Mouse (Mus musculus): Measurements from ENCODE around the gene Selenok.
A peak's percentile ranks its signal among the peaks of the same experiment; 100 is the strongest.

The Selenok gene

GRCm38 (mm10) chr14:29994976-29995375, 26.9 kb downstream of the Selenok start:
- DNase-seq (ENCODE audit: low read depth, low spot score), result no peak

- no peak for DNase-seq (ENCODE audit: low read depth, low spot score)
Observed at GRCm38 (mm10) chr14:29996000-29996751, 28.1 kb downstream of the Selenok start.

GRCm38 (mm10) chr14:29997345-29997744, 29.2 kb downstream of the Selenok start:
- no peak for DNase-seq (ENCODE audit: low read depth, low spot score)

GRCm38 (mm10) chr14:29998747-29999474, 30.8 kb downstream of the Selenok start:
- no peak for DNase-seq (ENCODE audit: low read depth, low spot score)

- DNase-seq (ENCODE audit: low read depth, low spot score), result no peak
Observed at GRCm38 (mm10) chr14:29999475-29999811, 31.3 kb downstream of the Selenok start.

- DNase-seq (ENCODE audit: low read depth, low spot score), result peak; percentile 13
Observed at GRCm38 (mm10) chr14:30008733-30009575, 40.8 kb downstream of the Selenok start, which contains the start of the genes Il17rb and Chdh. Gene Il17rb (minus strand): TSS chr14:30008896. Gene Chdh (plus strand): TSS chr14:30009023.

- DNase-seq (ENCODE audit: low read depth, low spot score), result no peak
Observed at GRCm38 (mm10) chr14:30009864-30010560, 41.9 kb downstream of the Selenok start.

- no peak for DNase-seq (ENCODE audit: low read depth, low spot score)
Observed at GRCm38 (mm10) chr14:30011886-30012560, 43.9 kb downstream of the Selenok start.

GRCm38 (mm10) chr14:30014487-30014886, 46.4 kb downstream of the Selenok start:
- no peak for DNase-seq (ENCODE audit: low read depth, low spot score)

- no peak for DNase-seq (ENCODE audit: low read depth, low spot score)
Observed at GRCm38 (mm10) chr14:30015008-30015407, 46.9 kb downstream of the Selenok start.

GRCm38 (mm10) chr14:30016666-30017065, 48.6 kb downstream of the Selenok start:
- DNase-seq (ENCODE audit: low read depth, low spot score), result no peak

GRCm38 (mm10) chr14:30017794-30018462, 49.8 kb downstream of the Selenok start:
- no peak for DNase-seq (ENCODE audit: low read depth, low spot score)

- no peak for DNase-seq (ENCODE audit: low read depth, low spot score)
Observed at GRCm38 (mm10) chr14:30018463-30018801, 50.3 kb downstream of the Selenok start.

GRCm38 (mm10) chr14:30018846-30019245, 50.7 kb downstream of the Selenok start:
- DNase-seq (ENCODE audit: low read depth, low spot score), result no peak

- no peak for DNase-seq (ENCODE audit: low read depth, low spot score)
Observed at GRCm38 (mm10) chr14:30019375-30019774, 51.3 kb downstream of the Selenok start.

GRCm38 (mm10) chr14:30019792-30020575, 51.9 kb downstream of the Selenok start:
- DNase-seq (ENCODE audit: low read depth, low spot score), result no peak

- DNase-seq (ENCODE audit: low read depth, low spot score), result no peak
Observed at GRCm38 (mm10) chr14:30022471-30022870, 54.4 kb downstream of the Selenok start.

- DNase-seq (ENCODE audit: low read depth, low spot score), result no peak
Observed at GRCm38 (mm10) chr14:30024387-30024786, 56.3 kb downstream of the Selenok start.
